Mouse (Mus musculus): ENCODE results near the gene Wbp2. TPM values are rescaled to one million over a fixed set of nuclear protein-coding genes. Genes with fewer than 3 reads are reported as not detected.

The Wbp2 gene
- 189 and 264 TPM in 2 replicates for polyA plus RNA-seq (2012; rRNA removed; ENCODE audit: low replicate concordance)

DNA sequence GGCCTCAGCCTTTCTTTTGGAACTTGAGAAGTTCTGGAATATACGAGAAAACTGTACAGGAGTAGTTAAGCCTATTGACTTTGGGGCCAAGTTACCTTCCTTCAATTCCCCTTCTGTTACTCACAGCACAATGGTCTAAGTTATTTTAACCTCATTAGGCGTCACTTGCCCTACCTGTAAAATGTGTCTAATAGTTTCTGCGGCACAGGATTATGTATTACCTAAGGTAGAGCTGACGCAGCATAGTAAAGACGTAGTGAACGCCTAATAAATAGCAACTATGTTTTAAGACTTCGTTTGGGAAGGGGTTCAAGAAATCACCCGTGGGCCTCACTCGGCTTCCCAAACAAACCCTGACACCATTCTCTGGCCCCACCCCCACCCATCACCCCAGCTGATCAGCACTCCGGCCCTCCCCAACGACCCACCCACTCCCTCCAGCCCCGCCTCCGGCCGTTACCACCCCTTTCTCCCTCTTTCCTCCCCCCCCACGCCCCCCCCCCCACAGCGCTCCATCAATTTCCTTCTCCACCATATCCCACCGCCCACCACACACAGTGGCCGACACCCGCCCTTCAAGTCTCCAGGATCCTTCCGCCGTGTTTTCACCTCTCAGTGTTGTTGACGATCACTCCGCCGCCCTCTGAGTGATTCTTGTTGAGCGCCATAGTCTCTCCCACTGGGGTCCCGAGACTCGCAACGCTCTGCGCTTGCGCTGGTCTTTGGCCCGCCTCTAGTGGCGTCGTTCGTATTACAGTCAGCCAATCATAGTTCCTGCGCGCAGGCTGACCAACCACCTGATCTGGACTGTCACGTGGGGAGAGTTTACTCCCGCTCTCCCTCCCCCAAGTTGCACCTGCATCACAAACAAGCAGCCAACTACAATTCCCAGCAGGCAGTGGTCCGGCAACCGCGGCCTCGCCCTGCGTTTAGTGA, at the start of gene Wbp2:
Wbp2 (minus strand) TSS at position 738 of the 936 bp plus-strand sequence.

DNA sequence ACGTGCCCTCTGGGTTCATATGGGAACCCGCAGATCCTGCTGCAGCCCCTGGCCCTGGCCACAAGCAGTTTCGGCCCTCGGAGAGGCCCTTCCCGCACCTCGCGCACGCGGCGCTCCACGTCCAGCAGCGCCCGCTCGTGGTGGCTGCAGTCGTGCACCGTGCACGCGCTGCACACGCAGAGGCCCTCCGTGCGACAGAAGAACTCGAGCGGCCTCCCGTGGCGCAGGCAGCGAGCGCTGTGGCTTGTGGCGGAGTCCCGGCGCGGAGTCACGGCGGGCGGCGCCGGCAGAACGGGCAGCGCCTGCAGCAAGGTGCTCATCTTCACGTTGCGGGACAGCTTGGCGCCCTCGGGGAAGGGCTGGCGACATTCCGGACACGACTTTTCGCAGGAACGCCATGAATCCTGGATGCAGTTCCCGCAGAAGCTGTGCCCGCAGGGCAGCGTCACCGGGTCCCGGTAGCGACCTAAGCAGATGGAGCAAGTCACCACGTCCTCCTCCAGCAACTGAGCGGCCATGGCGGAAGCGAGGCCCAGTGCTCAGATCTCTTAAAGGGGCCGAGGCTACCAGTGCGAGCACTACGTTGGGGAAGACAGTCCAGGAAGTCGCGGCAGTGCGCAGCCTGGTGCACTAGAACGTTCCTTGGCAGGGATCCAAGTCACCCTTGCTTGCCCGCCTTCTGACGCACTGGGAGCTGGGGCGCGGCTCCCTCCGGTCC, 43.9 kb upstream of the Wbp2 start, which contains the start of gene Trim65:
Trim65 (minus strand) TSS at position 641 of the 718 bp plus-strand sequence.

DNA sequence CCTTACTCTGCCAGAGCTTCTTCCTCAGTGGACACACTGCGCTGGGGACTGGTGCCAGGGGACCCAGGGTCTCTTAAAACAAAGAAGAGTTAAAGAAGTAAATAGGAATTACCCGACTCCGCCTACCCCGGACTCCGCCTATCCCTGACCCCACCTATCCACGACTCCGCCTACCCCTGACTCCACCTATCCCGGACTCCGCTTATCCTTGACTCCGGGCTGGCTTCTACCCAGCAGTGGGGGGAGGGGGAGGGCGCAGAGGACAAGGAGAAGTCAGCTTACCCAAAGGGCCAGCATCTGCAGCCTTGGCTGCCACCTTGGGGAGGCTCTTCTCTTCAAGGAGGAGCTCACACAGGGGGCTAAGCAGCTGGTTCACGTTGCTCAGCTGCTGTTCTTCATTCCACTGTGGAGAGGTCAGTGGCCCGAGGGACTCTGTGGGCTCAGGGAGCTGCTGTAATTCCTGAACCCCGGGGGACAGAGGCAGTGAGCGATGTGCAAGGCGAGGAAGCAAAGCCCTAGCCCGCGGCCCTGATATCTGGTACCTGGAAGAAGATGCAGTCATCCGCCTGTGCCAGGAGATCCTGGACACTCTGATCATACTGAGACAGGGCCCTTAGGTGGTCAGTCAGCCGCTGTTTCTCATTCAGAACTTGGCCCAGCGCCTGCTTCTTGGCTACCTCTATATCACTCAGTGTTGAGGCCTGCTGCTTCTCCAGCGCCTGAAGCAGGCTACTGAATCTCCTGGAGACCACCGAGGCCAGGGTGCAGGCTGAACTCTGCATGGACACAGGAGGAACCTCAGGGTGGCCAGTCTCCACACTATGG, 40.6 kb upstream of the Wbp2 start, which contains the start of gene Trim47:
Trim47 (minus strand) TSS at position 55 of the 825 bp plus-strand sequence.

DNA sequence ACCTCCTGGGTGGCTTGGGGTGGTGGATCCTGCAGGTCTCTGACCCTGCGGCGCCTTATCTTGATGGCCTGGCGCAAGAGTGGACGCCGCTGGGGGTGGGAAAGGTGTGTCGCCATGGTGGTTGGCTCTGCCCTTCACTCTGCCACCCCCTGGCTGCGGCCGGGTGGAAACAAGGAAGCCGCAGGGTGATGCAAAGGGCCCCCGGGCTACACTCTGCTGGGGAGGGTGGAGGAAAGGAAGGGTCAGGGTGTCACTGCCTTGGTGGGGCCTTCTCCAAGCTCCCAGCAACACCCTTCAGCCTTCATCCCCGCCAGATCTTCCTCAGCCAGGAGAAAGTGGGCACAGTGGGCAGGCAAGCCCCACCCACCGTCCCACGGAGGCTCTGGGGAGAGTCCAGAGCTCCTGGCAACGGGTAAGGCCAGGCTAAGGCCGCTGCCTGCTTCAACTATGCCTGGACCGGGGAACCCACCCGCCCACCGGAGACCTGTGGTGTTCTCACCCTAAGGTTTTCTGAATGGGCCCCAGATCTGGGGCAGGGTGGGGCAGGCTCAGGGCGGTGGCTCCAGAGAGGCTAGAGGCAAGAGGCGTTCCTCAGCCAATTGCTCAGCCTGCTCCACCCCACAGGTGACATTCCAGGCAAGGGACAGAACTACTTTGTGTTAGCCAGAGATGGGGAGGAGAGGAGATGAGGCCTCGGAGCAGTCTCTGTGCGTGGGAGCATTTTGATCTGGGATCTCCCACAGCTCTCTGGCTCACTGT, 9.2 kb downstream of the Wbp2 start, which contains the start of gene Unc13d:
Unc13d (minus strand) TSS at position 516 of the 759 bp plus-strand sequence.

DNA sequence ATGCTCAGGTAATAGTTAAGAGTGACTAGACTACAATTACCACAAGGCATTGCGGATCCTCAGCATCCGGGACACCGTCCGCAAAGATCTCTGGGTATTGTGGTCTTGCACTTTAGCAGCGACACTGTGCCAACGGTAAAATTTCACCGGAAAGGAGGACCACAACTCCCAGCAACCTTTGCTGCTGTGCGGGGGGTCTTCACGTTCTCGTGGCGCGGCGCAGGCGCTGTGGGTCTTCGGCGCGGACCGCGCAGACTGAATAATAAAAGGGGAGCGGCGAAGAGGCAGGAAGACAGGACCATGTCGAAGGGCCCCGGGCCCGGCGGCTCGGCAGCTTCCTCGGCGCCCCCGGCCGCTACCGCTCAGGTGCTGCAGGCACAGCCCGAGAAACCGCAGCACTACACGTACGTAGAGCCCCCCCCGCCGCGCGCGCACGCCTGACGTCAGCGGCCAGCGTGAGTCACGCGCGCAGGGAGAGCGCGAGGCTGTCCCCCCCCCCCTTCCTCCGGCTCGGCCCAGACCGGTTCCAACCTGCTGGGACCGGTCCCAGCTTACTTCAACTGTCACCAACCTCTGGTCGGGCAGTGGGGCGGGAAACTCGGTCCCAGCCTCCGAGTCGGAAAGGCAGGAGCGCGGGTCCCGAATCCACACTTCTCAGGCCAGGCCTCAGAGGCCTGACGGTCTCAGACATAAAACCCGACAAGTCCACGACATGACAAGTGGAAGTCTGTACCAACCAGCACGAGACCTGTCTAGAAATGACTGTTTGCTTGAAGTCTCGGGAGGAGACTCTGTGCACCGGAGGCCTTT, 56.5 kb downstream of the Wbp2 start, which contains the start of gene Unk:
Unk (plus strand) TSS at position 235 of the 810 bp plus-strand sequence.

Other genes starting within 250 kb of the Wbp2 start
- gene Myo15b, start 228.6 kb downstream of the Wbp2 start, polyA plus RNA-seq (2012; rRNA removed; ENCODE audit: low replicate concordance): 0.13 and 0.39 TPM in 2 replicates
- gene Smim5, start 187.0 kb downstream of the Wbp2 start, polyA plus RNA-seq (2012; rRNA removed; ENCODE audit: low replicate concordance): 2.2 and 5.1 TPM in 2 replicates
- gene Smim6, start 175.0 kb downstream of the Wbp2 start, polyA plus RNA-seq (2012; rRNA removed; ENCODE audit: low replicate concordance): 0.16 and 0.94 TPM in 2 replicates
- 20.3 and 29.8 TPM in 2 replicates for gene Sap30bp, start 153.7 kb downstream of the Wbp2 start, polyA plus RNA-seq (2012; rRNA removed; ENCODE audit: low replicate concordance)
- 19.0 and 25.1 TPM in 2 replicates for gene Recql5, start 153.5 kb downstream of the Wbp2 start, polyA plus RNA-seq (2012; rRNA removed; ENCODE audit: low replicate concordance)
- gene Itgb4, start 112.3 kb downstream of the Wbp2 start, polyA plus RNA-seq (2012; rRNA removed; ENCODE audit: low replicate concordance): 5.8 and 15.3 TPM in 2 replicates
- gene Galk1, start 74.3 kb downstream of the Wbp2 start, polyA plus RNA-seq (2012; rRNA removed; ENCODE audit: low replicate concordance): 26.1 and 53.1 TPM in 2 replicates
- 78.9 and 242 TPM in 2 replicates for gene H3f3b, start 59.0 kb downstream of the Wbp2 start, polyA plus RNA-seq (2012; rRNA removed; ENCODE audit: low replicate concordance)
- gene Unk, start 56.7 kb downstream of the Wbp2 start, polyA plus RNA-seq (2012; rRNA removed; ENCODE audit: low replicate concordance): 23.6 and 56.2 TPM in 2 replicates
- 1.7 and 7.5 TPM in 2 replicates for gene Unc13d, start 9.0 kb downstream of the Wbp2 start, polyA plus RNA-seq (2012; rRNA removed; ENCODE audit: low replicate concordance)
- gene Trim47, start 40.2 kb upstream of the Wbp2 start, polyA plus RNA-seq (2012; rRNA removed; ENCODE audit: low replicate concordance): 41.1 and 61.3 TPM in 2 replicates
- 12.7 and 19.1 TPM in 2 replicates for gene Trim65, start 44.1 kb upstream of the Wbp2 start, polyA plus RNA-seq (2012; rRNA removed; ENCODE audit: low replicate concordance)
- gene Mrpl38, start 51.9 kb upstream of the Wbp2 start, polyA plus RNA-seq (2012; rRNA removed; ENCODE audit: low replicate concordance): 43.3 and 80.0 TPM in 2 replicates
- gene Fbf1, start 81.2 kb upstream of the Wbp2 start, polyA plus RNA-seq (2012; rRNA removed; ENCODE audit: low replicate concordance): 15.9 and 34.9 TPM in 2 replicates
- gene Ten1, start 111.9 kb upstream of the Wbp2 start, polyA plus RNA-seq (2012; rRNA removed; ENCODE audit: low replicate concordance): 11.0 and 38.0 TPM in 2 replicates
- gene Acox1, start 112.0 kb upstream of the Wbp2 start, polyA plus RNA-seq (2012; rRNA removed; ENCODE audit: low replicate concordance): 158 and 369 TPM in 2 replicates
- 0.26 and 2.2 TPM in 2 replicates for gene Evpl, start 151.1 kb upstream of the Wbp2 start, polyA plus RNA-seq (2012; rRNA removed; ENCODE audit: low replicate concordance)
- gene Srp68, start 187.2 kb upstream of the Wbp2 start, polyA plus RNA-seq (2012; rRNA removed; ENCODE audit: low replicate concordance): 47.5 and 69.1 TPM in 2 replicates
- 0.06 and 2.1 TPM in 2 replicates for gene Galr2, start 193.9 kb upstream of the Wbp2 start, polyA plus RNA-seq (2012; rRNA removed; ENCODE audit: low replicate concordance)
- gene Exoc7, start 220.2 kb upstream of the Wbp2 start, polyA plus RNA-seq (2012; rRNA removed; ENCODE audit: low replicate concordance): 36.6 and 41.8 TPM in 2 replicates
- gene Foxj1, start 248.4 kb upstream of the Wbp2 start, polyA plus RNA-seq (2012; rRNA removed; ENCODE audit: low replicate concordance): 0.04 and 2.2 TPM in 2 replicates